Mouse (Mus musculus) CH12.LX (cell line): ENCODE data around the gene Unk. TPM values are rescaled to one million over a fixed set of nuclear protein-coding genes. Genes with fewer than 3 reads are reported as not detected.
A peak's percentile ranks its signal among the peaks of the same experiment; 100 is the strongest.

Experiments
- DNase-seq: peaks from one replicate; pipeline ENCODE4 v3.0.0-alpha.2; 2013; ENCODE audit errors: extremely low read depth
- H3K27ac ChIP-seq: 2 replicates; pipeline ENCODE4 v1.5.1; 2012; ENCODE audit warnings: low read depth, mild to moderate bottlenecking, control low read depth, moderate library complexity; ENCODE audit not compliant: insufficient read depth
- H3K27me3 ChIP-seq: replicated peaks from 2 replicates; pipeline ENCODE3; 2012; ENCODE audit warnings: inconsistent platforms
- H3K36me3 ChIP-seq, 2 experiments: replicated peaks in 1 of 2; 2 replicates each; pipeline versions ENCODE3 to v1.6.1; 2012; ENCODE audit warnings: inconsistent platforms in 1 of 2, low read length in 1 of 2, mild to moderate bottlenecking in 1 of 2, mixed read lengths in 1 of 2, moderate library complexity in 1 of 2; ENCODE audit not compliant: control insufficient read depth in 1 of 2, insufficient read depth in 1 of 2
- H3K4me1 ChIP-seq, 2 experiments: 2 replicates each; pipeline ENCODE4 v1.6.1; 2012; ENCODE audit warnings: inconsistent platforms in 1 of 2, moderate library complexity in 1 of 2; ENCODE audit not compliant: insufficient read depth in 2 of 2, control insufficient read depth in 1 of 2
- H3K4me2 ChIP-seq: 2 replicates; pipeline ENCODE4 v1.6.1; 2012; ENCODE audit warnings: low read depth, mild to moderate bottlenecking, control low read depth; ENCODE audit not compliant: poor library complexity, insufficient read depth, severe bottlenecking
- H3K4me3 ChIP-seq, 3 experiments: fragments of 150-350 bp in 1 of 3; sonication (generic) in 1 of 3; replicated peaks in 1 of 3; 2 replicates each; pipeline versions ENCODE3 to v1.5.1; 2011 to 2012; ENCODE audit warnings: low read depth in 2 of 3, low read length in 2 of 3, mild to moderate bottlenecking in 2 of 3, moderate library complexity in 2 of 3, control low read depth in 1 of 3, improper control_type of control experiment in 1 of 3, inconsistent platforms in 1 of 3, mixed read lengths in 1 of 3; ENCODE audit not compliant: poor library complexity in 1 of 3
- H3K79me2 ChIP-seq: replicated peaks from 2 replicates; pipeline ENCODE4 v1.6.1; 2012; ENCODE audit warnings: mild to moderate bottlenecking, moderate library complexity; ENCODE audit not compliant: control insufficient read depth, poor library complexity, insufficient read depth, severe bottlenecking; ENCODE audit errors: extremely low read depth
- H3K9ac ChIP-seq: 2 replicates; pipeline ENCODE4 v1.6.1; 2012; ENCODE audit warnings: low read depth, mild to moderate bottlenecking, control low read depth, moderate library complexity; ENCODE audit not compliant: insufficient read depth
- H3K9me3 ChIP-seq: replicated peaks from 2 replicates; pipeline ENCODE3; 2012; ENCODE audit warnings: low read length, inconsistent platforms, mixed read lengths
- BHLHE40 ChIP-seq: IDR thresholded peaks from 2 replicates; pipeline ENCODE4 v1.6.1; 2011; ENCODE audit warnings: mild to moderate bottlenecking, low read depth, low read length, improper control_type of control experiment
- ELF1 ChIP-seq: IDR thresholded peaks from 2 replicates; pipeline ENCODE4 v1.6.1; 2014; ENCODE audit warnings: low read depth, mild to moderate bottlenecking, inconsistent platforms, low read length, improper control_type of control experiment
- EP300 ChIP-seq: IDR thresholded peaks from 2 replicates; pipeline ENCODE4 v1.6.1; 2011; ENCODE audit warnings: low read length, improper control_type of control experiment
- JUND ChIP-seq: conservative IDR thresholded peaks from 2 replicates; pipeline ENCODE4 v1.6.1; 2011; ENCODE audit warnings: low read depth, low read length, improper control_type of control experiment
- MAFK ChIP-seq: IDR thresholded peaks from 2 replicates; pipeline ENCODE4 v1.6.1; 2011; ENCODE audit warnings: low read length, improper control_type of control experiment; ENCODE audit not compliant: insufficient replicate concordance
- MAX ChIP-seq: IDR thresholded peaks from 2 replicates; pipeline ENCODE4 v1.6.1; 2011; ENCODE audit warnings: low read length, improper control_type of control experiment
- MAZ ChIP-seq: IDR thresholded peaks from 2 replicates; pipeline ENCODE4 v1.6.1; 2012; ENCODE audit warnings: low read depth, mild to moderate bottlenecking, inconsistent platforms, low read length, improper control_type of control experiment, moderate library complexity
- MEF2A ChIP-seq: IDR thresholded peaks from 2 replicates; pipeline ENCODE4 v1.6.1; 2014; ENCODE audit warnings: low read depth, mild to moderate bottlenecking, inconsistent platforms, low read length, improper control_type of control experiment, borderline replicate concordance
- MYC ChIP-seq: IDR thresholded peaks from 2 replicates; pipeline ENCODE4 v1.6.1; 2011; ENCODE audit warnings: low read depth, mild to moderate bottlenecking, improper control_type of control experiment, low read length
- NRF1 ChIP-seq: IDR thresholded peaks from 2 replicates; pipeline ENCODE4 v1.6.1; 2014; ENCODE audit warnings: low read depth, mild to moderate bottlenecking, inconsistent platforms, low read length, improper control_type of control experiment, moderate library complexity
- POLR2A ChIP-seq: IDR thresholded peaks from 2 replicates; pipeline ENCODE4 v1.6.1; 2011; ENCODE audit warnings: low read depth, mild to moderate bottlenecking, improper control_type of control experiment, low read length
- RAD21 ChIP-seq: IDR thresholded peaks from 2 replicates; pipeline ENCODE4 v1.6.1; 2011; ENCODE audit warnings: low read depth, mild to moderate bottlenecking, low read length, improper control_type of control experiment, moderate library complexity
- RCOR1 ChIP-seq: conservative IDR thresholded peaks from 2 replicates; pipeline ENCODE4 v1.6.1; 2012; ENCODE audit warnings: low read depth, mild to moderate bottlenecking, inconsistent platforms, low read length, improper control_type of control experiment
- SIN3A ChIP-seq: IDR thresholded peaks from 2 replicates; pipeline ENCODE4 v1.6.1; 2012; ENCODE audit warnings: low read length, improper control_type of control experiment, inconsistent platforms
- SMC3 ChIP-seq: IDR thresholded peaks from 2 replicates; pipeline ENCODE4 v1.6.1; 2011; ENCODE audit warnings: low read depth, low read length, improper control_type of control experiment
- TCF12 ChIP-seq: IDR thresholded peaks from 2 replicates; pipeline ENCODE4 v1.6.1; 2014; ENCODE audit warnings: low read depth, mild to moderate bottlenecking, inconsistent platforms, low read length, improper control_type of control experiment
- USF1 ChIP-seq: IDR thresholded peaks from 2 replicates; pipeline ENCODE4 v1.6.1; 2014; ENCODE audit warnings: low read depth, mild to moderate bottlenecking, inconsistent platforms, low read length, improper control_type of control experiment
- USF2 ChIP-seq: conservative IDR thresholded peaks from 2 replicates; pipeline ENCODE4 v1.6.1; 2011; ENCODE audit warnings: low read depth, low read length, improper control_type of control experiment
- ZC3H11A ChIP-seq: IDR thresholded peaks from 2 replicates; pipeline ENCODE4 v1.6.1; 2012; ENCODE audit warnings: low read depth, mild to moderate bottlenecking, inconsistent platforms, low read length, improper control_type of control experiment
- ZNF384 ChIP-seq: IDR thresholded peaks from 2 replicates; pipeline ENCODE4 v1.6.1; 2012; ENCODE audit warnings: low read depth, low read length, improper control_type of control experiment, inconsistent platforms
- dilution Hi-C: fragments of 300-500 bp; cut with MboI; formaldehyde crosslinking; loops from 2 replicates; pipeline ENCODE4 v1.14.3; 2020; ENCODE audit warnings: low sequenced_read_pairs; ENCODE audit not compliant: extremely low pct_unique_long_range_greater_than_20kb, extremely low pct_ligation_motif_present
- in situ Hi-C: fragments of 300-500 bp; cut with MboI; formaldehyde crosslinking; loops from 3 replicates; pipeline ENCODE4 v1.14.3; 2019; ENCODE audit warnings: low sequenced_read_pairs, low pct_ligation_motif_present, low pct_unique_long_range_greater_than_20kb, mixed read lengths
- polyA plus RNA-seq: library from polyadenylated mRNA; unstranded; fragments of >175 nt; gene quantifications from 2 replicates; pipeline ENCODE4 v1.2.1, GENCODE M21; 2012; ENCODE audit warnings: low read depth; ENCODE audit not compliant: insufficient read length
- total RNA-seq, 2 experiments: library from RNA; depleted of rRNA; stranded (reverse); fragments of 300-350 nt in 1 of 2; fragments of >200 nt in 1 of 2; gene quantifications; 2 replicates each; pipeline ENCODE4 v1.2.3; 2012 to 2014

Gene Unk
- total and polyA plus RNA-seq, 3 experiments, result 20.9 to 35.0 (median 24.7) TPM

GRCm38 (mm10) chr11:116010146-116010545 lies 20.0 kb upstream of the Unk start:
- Histone ChIP-seq H3K27me3 (no peaks in the 10 kb centered on the region), H3K9ac (no peak overlapping the region), H3K4me2 (no peak overlapping the region), H3K79me2 (peaks cover 6% of the 10 kb centered on the region; the same call in 1 of the 2 replicates), H3K4me3 (no peak overlapping the region), H3K9me3 (no peaks in the 10 kb centered on the region), H3K4me1 (peaks cover 11 to 49% of the 10 kb centered on the region in 2 experiments), H3K36me3 (peaks cover 41 to 59% of the 10 kb centered on the region in 2 experiments), H3K27ac (no peak overlapping the region)
- DNase-seq, result no peak
- no peak for TF ChIP-seq MAX
- no peak for TF ChIP-seq MAFK
- no peak for TF ChIP-seq ZNF384
- no peak for TF ChIP-seq ZC3H11A
- no peak for TF ChIP-seq JUND
- no peak for TF ChIP-seq EP300
- no peak for TF ChIP-seq MEF2A
- TF ChIP-seq RAD21, result no peak
- no peak for TF ChIP-seq POLR2A
- TF ChIP-seq TCF12, result no peak
- TF ChIP-seq SIN3A, result no peak
- no peak for TF ChIP-seq NRF1
- TF ChIP-seq USF2, result no peak
- no peak for TF ChIP-seq SMC3
- TF ChIP-seq MAZ, result no peak
- dilution Hi-C loops (no loop called here), in situ Hi-C loops (loop anchor here (25.0 kb wide), 1 partner anchor 398 kb away; the partner anchor contains the start of genes Gga3, Mif4gd and Mrps7)

- peaks cover 39 to 51% of the 10 kb centered on the region in 2 experiments for H3K36me3 ChIP-seq
- no peak overlapping the region for H3K27ac ChIP-seq
- in situ Hi-C loops (loop anchor here (25.0 kb wide), 1 partner anchor 399 kb away; the partner anchor contains the start of genes Gga3, Mif4gd and Mrps7), dilution Hi-C loops (no loop called here)
- no peak overlapping the region; the same call in 1 of the 2 replicates for H3K9ac ChIP-seq
- peaks cover 7 to 43% of the 10 kb centered on the region in 2 experiments for H3K4me1 ChIP-seq
- H3K4me2 ChIP-seq, result peak overlapping the region; percentile 75; the same call in 1 of the 2 replicates
- H3K27me3 ChIP-seq, result no peaks in the 10 kb centered on the region
- peak overlapping the region in 1 of 3 experiments; percentile 98 for H3K4me3 ChIP-seq
- peaks cover 6% of the 10 kb centered on the region; the same call in 1 of the 2 replicates for H3K79me2 ChIP-seq
- TF ChIP-seq ELF1, result no peak
- no peak for TF ChIP-seq BHLHE40
- no peak for TF ChIP-seq USF1
- TF ChIP-seq ZNF384, result no peak
- no peak for TF ChIP-seq MYC
- TF ChIP-seq RCOR1, result no peak
- TF ChIP-seq EP300, result no peak
- no peak for TF ChIP-seq RAD21
- no peak for TF ChIP-seq POLR2A
- no peak for TF ChIP-seq JUND
- H3K9me3 ChIP-seq, result no peaks in the 10 kb centered on the region
- DNase-seq, result no peak
Measured at GRCm38 (mm10) chr11:116010948-116011347, 19.2 kb upstream of the Unk start.
